Mouse (Mus musculus) thymus, adult 2 months (tissue): ENCODE results near the gene Gm49388.

ENCODE experiments used
- CTCF ChIP-seq: fragments of 200-500 bp; IDR thresholded peaks from 2 replicates; pipeline ENCODE4 v1.5.1; 2012; ENCODE audit warnings: mild to moderate bottlenecking, control low read depth, low read length, moderate library complexity, borderline replicate concordance; ENCODE audit not compliant: control insufficient read depth, poor library complexity, insufficient read depth; ENCODE audit errors: extremely low read depth
- POLR2A ChIP-seq: fragments of 200-500 bp; IDR thresholded peaks from 2 replicates; pipeline ENCODE4 v1.6.1; 2012; ENCODE audit warnings: mild to moderate bottlenecking, low read length, control low read depth, moderate library complexity; ENCODE audit not compliant: control insufficient read depth, poor library complexity, insufficient read depth; ENCODE audit errors: extremely low read depth

- TF ChIP-seq CTCF (no peak), POLR2A (no peak)
These were observed 25.2 kb downstream of the Gm49388 start for GRCm38 (mm10) chr7:127810650-127811049.
